Mouse (Mus musculus) kidney, embryonic 14.5 days (tissue): ENCODE data around the gene Traf4. TPM values are rescaled to one million over a fixed set of nuclear protein-coding genes. Genes with fewer than 3 reads are reported as not detected.

ENCODE experiments used
- ATAC-seq: fragments of 200-750 bp; cut with Nextera tagmentation; 2 replicates; pipeline ENCODE4 v1.8.0; 2017; ENCODE audit warnings: moderate number of reproducible peaks, mild to moderate bottlenecking, moderate TSS enrichment, moderate library complexity; ENCODE audit not compliant: low FRiP score, low TSS enrichment
- H3K27ac ChIP-seq: fragments of 300-500 bp; sonication (generic); 2 replicates; pipeline ENCODE4 v1.5.1; 2014; ENCODE audit warnings: low read depth, mild to moderate bottlenecking, low read length, moderate library complexity, mixed read lengths
- H3K27me3 ChIP-seq: fragments of 300-500 bp; sonication (generic); 2 replicates; pipeline ENCODE4 v1.6.1; 2014; ENCODE audit warnings: mild to moderate bottlenecking, low read length; ENCODE audit not compliant: control insufficient read depth, insufficient read depth
- H3K36me3 ChIP-seq: fragments of 300-500 bp; sonication (generic); 2 replicates; pipeline ENCODE4 v1.6.1; 2014; ENCODE audit warnings: low read length, mixed read lengths; ENCODE audit not compliant: control insufficient read depth, insufficient read depth
- H3K4me1 ChIP-seq: fragments of 300-500 bp; sonication (generic); 2 replicates; pipeline ENCODE4 v1.6.1; 2014; ENCODE audit warnings: low read length, mixed read lengths; ENCODE audit not compliant: control insufficient read depth, insufficient read depth
- H3K4me2 ChIP-seq: fragments of 300-500 bp; sonication (generic); replicated peaks from 2 replicates; pipeline ENCODE4 v1.6.1; 2014; ENCODE audit warnings: low read depth, mild to moderate bottlenecking, low read length
- H3K4me3 ChIP-seq: fragments of 300-500 bp; sonication (generic); 2 replicates; pipeline ENCODE4 v1.5.1; 2014; ENCODE audit warnings: mild to moderate bottlenecking, low read length
- H3K9ac ChIP-seq: fragments of 300-500 bp; sonication (generic); 2 replicates; pipeline ENCODE4 v1.6.1; 2014; ENCODE audit warnings: low read depth, mild to moderate bottlenecking, low read length, moderate library complexity
- H3K9me3 ChIP-seq: fragments of 300-500 bp; sonication (generic); 2 replicates; pipeline ENCODE4 v1.6.1; 2016; ENCODE audit warnings: low read length; ENCODE audit not compliant: control insufficient read depth
- WGBS: fragments of 180-500 bp; shearing (Covaris S2); extraction: QIAGEN DNeasy Blood & Tissue Kit; methylation state at CpG from one replicate; pipeline ENCODE4 v1.1.7; 2014; 5-methylcytosine and 5-hydroxymethylcytosine counted together
- polyA plus RNA-seq: library from polyadenylated mRNA; unstranded; fragments of >200 nt; fragmentation: Nextera tagmentation; extraction: Ambion mirVana; gene quantifications from 2 replicates; pipeline ENCODE4 v1.2.1, GENCODE M21; 2014

Traf4 gene
- polyA plus RNA-seq, 1 experiment from 2014 or later, result 68.2 TPM

GRCm38 (mm10) chr11:78163681-78164603, 1.4 kb downstream of the Traf4 start:
- Histone ChIP-seq H3K27me3 (no peaks in the 10 kb centered on the region), H3K9me3 (no peaks in the 10 kb centered on the region), H3K36me3 (peaks cover 36% of the 10 kb centered on the region), H3K9ac (peak overlapping the region; percentile 99), H3K4me1 (peaks cover 31% of the 10 kb centered on the region), H3K4me3 (peak overlapping the region; percentile 100), H3K4me2 (peak overlapping the region; percentile 75), H3K27ac (peak overlapping the region; percentile 99)
- under 1% methylated on average over 21 of the region's 22 CpGs for WGBS
- peak; percentile 71 for ATAC-seq

GRCm38 (mm10) chr11:78163045-78163444, 2.3 kb downstream of the Traf4 start:
- Histone ChIP-seq H3K27ac (peak overlapping the region; percentile 99), H3K4me1 (peaks cover 31% of the 10 kb centered on the region), H3K9ac (peak overlapping the region; percentile 99), H3K4me3 (peak overlapping the region; percentile 100), H3K4me2 (peak overlapping the region; percentile 75), H3K9me3 (no peaks in the 10 kb centered on the region), H3K27me3 (no peaks in the 10 kb centered on the region), H3K36me3 (peaks cover 45% of the 10 kb centered on the region)
- ATAC-seq, result no peak; the same call in 1 of the 2 replicates
- 49% methylated on average over 2 of the region's 2 CpGs for WGBS

GRCm38 (mm10) chr11:78162504-78162903, 2.9 kb downstream of the Traf4 start:
- Histone ChIP-seq H3K27ac (peak overlapping the region; percentile 99; the same call in 1 of the 2 replicates), H3K4me3 (peak overlapping the region; percentile 100; the same call in 1 of the 2 replicates), H3K9me3 (no peaks in the 10 kb centered on the region), H3K9ac (peak overlapping the region; percentile 99; the same call in 1 of the 2 replicates), H3K4me1 (peaks cover 31% of the 10 kb centered on the region), H3K27me3 (no peaks in the 10 kb centered on the region), H3K36me3 (peaks cover 50% of the 10 kb centered on the region), H3K4me2 (peak overlapping the region; percentile 75)
- ATAC-seq, result no peak
- 39% methylated on average over 6 of the region's 6 CpGs for WGBS

- no peak for ATAC-seq
- Histone ChIP-seq H3K27ac (0 out of 2 replicates have a peak overlapping the region, but pooled peaks have one; percentile 9), H3K27me3 (no peaks in the 10 kb centered on the region), H3K9ac (0 out of 2 replicates have a peak overlapping the region, but pooled peaks have one; percentile 99), H3K4me1 (peaks cover 31% of the 10 kb centered on the region), H3K9me3 (no peaks in the 10 kb centered on the region), H3K4me3 (no peak overlapping the region), H3K4me2 (peak overlapping the region; percentile 75), H3K36me3 (peaks cover 53% of the 10 kb centered on the region)
- WGBS, result 59% methylated on average over 4 of the region's 4 CpGs
Measured at GRCm38 (mm10) chr11:78161968-78162367, 3.4 kb downstream of the Traf4 start.

GRCm38 (mm10) chr11:78161169-78161568, 4.2 kb downstream of the Traf4 start:
- peaks cover 25% of the 10 kb centered on the region for H3K4me1 ChIP-seq
- H3K27ac ChIP-seq, result no peak overlapping the region
- no peak overlapping the region for H3K9ac ChIP-seq
- no peak overlapping the region for H3K4me3 ChIP-seq
- peaks cover 60% of the 10 kb centered on the region for H3K36me3 ChIP-seq
- no peaks in the 10 kb centered on the region for H3K9me3 ChIP-seq
- no peak overlapping the region for H3K4me2 ChIP-seq
- no peak for ATAC-seq
- WGBS, result 90% methylated on average over 14 of the region's 14 CpGs
- no peaks in the 10 kb centered on the region for H3K27me3 ChIP-seq

- H3K36me3 ChIP-seq, result peaks cover 65% of the 10 kb centered on the region
- no peak for ATAC-seq
- H3K9me3 ChIP-seq, result no peaks in the 10 kb centered on the region
- H3K27ac ChIP-seq, result no peak overlapping the region
- H3K27me3 ChIP-seq, result no peaks in the 10 kb centered on the region
- no peak overlapping the region for H3K9ac ChIP-seq
- WGBS, result 91% methylated on average over 3 of the region's 3 CpGs
- H3K4me1 ChIP-seq, result peaks cover 21% of the 10 kb centered on the region
- no peak overlapping the region for H3K4me2 ChIP-seq
- no peak overlapping the region for H3K4me3 ChIP-seq
Measured at GRCm38 (mm10) chr11:78160675-78161074, 4.7 kb downstream of the Traf4 start.

GRCm38 (mm10) chr11:78160171-78160570, 5.2 kb downstream of the Traf4 start:
- ATAC-seq, result no peak
- 87% methylated on average over 18 of the region's 18 CpGs for WGBS
- peaks cover 20% of the 10 kb centered on the region for H3K4me1 ChIP-seq
- no peak overlapping the region for H3K4me2 ChIP-seq
- no peak overlapping the region for H3K4me3 ChIP-seq
- H3K27ac ChIP-seq, result no peak overlapping the region
- no peaks in the 10 kb centered on the region for H3K27me3 ChIP-seq
- H3K9ac ChIP-seq, result no peak overlapping the region
- no peaks in the 10 kb centered on the region for H3K9me3 ChIP-seq
- peaks cover 70% of the 10 kb centered on the region for H3K36me3 ChIP-seq

GRCm38 (mm10) chr11:78159557-78159956, 5.8 kb downstream of the Traf4 start:
- Histone ChIP-seq H3K4me2 (no peak overlapping the region), H3K27ac (no peak overlapping the region), H3K27me3 (no peaks in the 10 kb centered on the region), H3K4me3 (no peak overlapping the region), H3K4me1 (peaks cover 20% of the 10 kb centered on the region), H3K9ac (no peak overlapping the region), H3K36me3 (peaks cover 75% of the 10 kb centered on the region), H3K9me3 (no peaks in the 10 kb centered on the region)
- 84% methylated on average over 7 of the region's 7 CpGs for WGBS
- ATAC-seq, result no peak

GRCm38 (mm10) chr11:78159096-78159495, 6.3 kb downstream of the Traf4 start:
- Histone ChIP-seq H3K36me3 (peaks cover 80% of the 10 kb centered on the region), H3K4me1 (peaks cover 20% of the 10 kb centered on the region), H3K27ac (no peak overlapping the region), H3K9ac (no peak overlapping the region), H3K27me3 (no peaks in the 10 kb centered on the region), H3K4me2 (no peak overlapping the region), H3K4me3 (no peak overlapping the region), H3K9me3 (no peaks in the 10 kb centered on the region)
- 31% methylated on average over 2 of the region's 2 CpGs for WGBS
- peak; percentile 16 for ATAC-seq
